Comparison of ENCODE assay signal across 23 mouse cellular contexts in the genomic region with DNA sequence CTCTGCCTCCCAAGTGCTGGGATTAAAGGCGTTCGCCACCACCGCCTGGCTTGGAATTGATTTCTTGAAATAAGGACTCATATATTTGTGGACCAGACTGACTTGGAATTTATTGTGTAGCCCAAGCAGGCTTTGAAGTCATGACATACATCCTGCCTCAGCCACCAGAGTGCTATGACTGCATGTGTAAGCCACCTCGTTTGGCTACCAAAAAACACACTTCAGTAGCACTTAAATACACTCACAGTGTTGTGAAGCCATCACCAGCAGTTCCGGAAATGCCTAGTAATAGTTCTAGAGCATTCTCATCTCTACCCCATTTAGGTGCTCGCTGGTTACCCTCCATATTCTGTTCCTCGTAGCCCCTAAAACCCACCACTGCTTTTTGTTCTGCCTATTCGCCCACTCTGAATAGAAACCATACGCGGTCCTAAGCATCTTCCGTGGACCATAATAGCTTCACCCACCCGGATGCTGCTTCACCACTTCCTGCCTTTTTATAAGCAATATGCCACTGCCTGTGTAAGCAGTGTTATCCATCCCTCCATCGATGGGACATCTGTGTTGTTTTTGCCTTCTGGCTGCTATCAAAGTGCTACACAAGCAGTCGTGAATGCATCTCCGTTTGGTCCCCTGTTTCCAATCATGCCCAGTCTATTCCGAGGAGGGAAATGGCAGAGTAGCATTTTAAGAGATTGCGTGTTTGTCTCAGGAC.
DNase-seq lines count a peak whose midpoint lies in the region; ATAC-seq and TF ChIP-seq lines count a peak whose summit lies in the region.
"Had no signal": no experiment of that assay in that cellular context is flagged by ENCODE, and none has a peak within 500 bp of the region (broad histone marks: within the 10 kb centered on the region; RNA-seq: fewer than 3 reads in every experiment).

No protein-coding gene starts in this region.

- no peak overlapping the region for H3K4me2 ChIP-seq in forebrain, embryonic 15.5 days (replicated peaks)
- H3K4me2 ChIP-seq: embryonic facial prominence, embryonic 13.5 days; heart, embryonic 15.5 days; hindbrain, embryonic 15.5 days; limb, embryonic 12.5 days; liver, embryonic 12.5 days; midbrain, embryonic 15.5 days; neural tube, embryonic 15.5 days had no signal

- no peaks in the 10 kb centered on the region for H3K27me3 ChIP-seq in forebrain, embryonic 15.5 days
- H3K27me3 ChIP-seq: embryonic facial prominence, embryonic 13.5 days; heart, embryonic 15.5 days; hindbrain, embryonic 15.5 days; limb, embryonic 12.5 days; liver, embryonic 12.5 days; megakaryocyte, embryonic 14.5 days; neural tube, embryonic 15.5 days; Patski had no signal

- peak overlapping the region; percentile 79 for H3K27ac ChIP-seq in layer of hippocampus, adult 2 months
- peak overlapping the region; percentile 84 for H3K27ac ChIP-seq in forebrain, embryonic 15.5 days (replicated peaks)
- H3K27ac ChIP-seq: heart, embryonic 15.5 days; hindbrain, embryonic 15.5 days; limb, embryonic 12.5 days; liver, embryonic 12.5 days; midbrain, embryonic 15.5 days; neural tube, embryonic 15.5 days had no signal

- ATAC-seq in forebrain, embryonic 15.5 days (replicated peaks), result no peak
- ATAC-seq: intestine, postnatal 0 days; liver, embryonic 12.5 days; midbrain, embryonic 15.5 days; Patski had no signal

- H3K9me3 ChIP-seq in forebrain, embryonic 15.5 days, result no peaks in the 10 kb centered on the region
- H3K9me3 ChIP-seq: embryonic facial prominence, embryonic 13.5 days; heart, embryonic 15.5 days; hindbrain, embryonic 15.5 days; limb, embryonic 12.5 days; liver, embryonic 12.5 days; midbrain, embryonic 15.5 days; neural tube, embryonic 15.5 days had no signal

- peaks cover 30% of the 10 kb centered on the region for H3K4me1 ChIP-seq in forebrain, embryonic 15.5 days
- H3K4me1 ChIP-seq: heart, embryonic 15.5 days; liver, embryonic 12.5 days; megakaryocyte, embryonic 14.5 days; midbrain, embryonic 15.5 days had no signal

- 76% methylated on average over 17 of the region's 17 CpGs for WGBS in forebrain, embryonic 15.5 days

- no peak for TF ChIP-seq CTCF in layer of hippocampus, adult 2 months (conservative IDR thresholded peaks at IDR 0.05)

- no peak overlapping the region for H3K9ac ChIP-seq in forebrain, embryonic 15.5 days (replicated peaks)
- H3K9ac ChIP-seq: embryonic facial prominence, embryonic 13.5 days; heart, embryonic 15.5 days; hindbrain, embryonic 15.5 days; limb, embryonic 12.5 days; liver, embryonic 12.5 days; midbrain, embryonic 15.5 days; neural tube, embryonic 15.5 days had no signal

- peak in 1 of 2 experiments; percentile 32 for DNase-seq in layer of hippocampus, adult 2 months (ENCODE audit: low spot score in 2 of 2)
- no peak for DNase-seq in layer of hippocampus, postnatal 25 days (ENCODE audit: extremely low spot score in 1 of 2, low spot score in 1 of 2)
- DNase-seq in CD8-positive naive resting alpha-beta T cell, adult 2 months (ENCODE audit: low read depth in 2 of 2, low spot score in 2 of 2), result peak; percentile 14 to 30
- DNase-seq in naive thymus-derived CD4-positive, alpha-beta T cell, adult 2 months (ENCODE audit: low read depth), result peak; percentile 72
- DNase-seq in adipocyte (ENCODE audit: low spot score), result no peak
- no peak for DNase-seq in adrenal gland, adult 2 months
- DNase-seq: B cell, adult 2 months; gastrocnemius, postnatal 25 days; heart, postnatal 4 days; lung, adult 2 months; right cerebral cortex, postnatal 25 days had no signal

- H3K4me3 ChIP-seq in layer of hippocampus, adult 2 months, result no peak overlapping the region
- H3K4me3 ChIP-seq in forebrain, embryonic 15.5 days, result no peak overlapping the region
- H3K4me3 ChIP-seq: embryonic facial prominence, embryonic 13.5 days; heart, embryonic 15.5 days; hindbrain, embryonic 15.5 days; limb, embryonic 12.5 days; liver, embryonic 12.5 days; midbrain, embryonic 15.5 days; myocyte; neural tube, embryonic 15.5 days had no signal

- H3K36me3 ChIP-seq in forebrain, embryonic 15.5 days, result no peaks in the 10 kb centered on the region
- H3K36me3 ChIP-seq: embryonic facial prominence, embryonic 13.5 days; heart, embryonic 15.5 days; hindbrain, embryonic 15.5 days; limb, embryonic 12.5 days; liver, embryonic 12.5 days; midbrain, embryonic 15.5 days; neural tube, embryonic 15.5 days had no signal

Comparison
In these comparisons a context has a peak if more than half of its experiments do, and no peak if none do; other contexts are left out.
1. DNase-seq: peak in CD8-positive naive resting alpha-beta T cell, adult 2 months (2 of 2) and naive thymus-derived CD4-positive, alpha-beta T cell, adult 2 months (single experiment); none in layer of hippocampus, postnatal 25 days (0 of 2), adipocyte (single experiment) and adrenal gland, adult 2 months (single experiment).